Mouse (Mus musculus) small intestine, adult 2 months (tissue): ENCODE measurements around the gene Gm10160. TPM values are rescaled to one million over a fixed set of nuclear protein-coding genes. Genes with fewer than 3 reads are reported as not detected.

Source experiments
- H3K27ac ChIP-seq: fragments of 200-500 bp; 2 replicates; pipeline ENCODE4 v1.5.1; 2012; ENCODE audit warnings: low read depth, low read length, control low read depth, inconsistent platforms; ENCODE audit not compliant: insufficient read depth
- H3K27me3 ChIP-seq: fragments of 200-500 bp; 2 replicates; pipeline ENCODE4 v1.6.1; 2012; ENCODE audit warnings: mild to moderate bottlenecking, moderate library complexity, low read length, inconsistent platforms; ENCODE audit not compliant: control insufficient read depth, insufficient read depth
- H3K36me3 ChIP-seq: fragments of 200-500 bp; 2 replicates; pipeline ENCODE4 v1.6.1; 2012; ENCODE audit warnings: mild to moderate bottlenecking, low read length, control low read depth, inconsistent platforms; ENCODE audit not compliant: control insufficient read depth, insufficient read depth
- H3K4me1 ChIP-seq: fragments of 200-500 bp; 2 replicates; pipeline ENCODE4 v1.6.1; 2012; ENCODE audit warnings: low read length, inconsistent platforms, mixed read lengths; ENCODE audit not compliant: control insufficient read depth, insufficient read depth, insufficient read length
- H3K4me3 ChIP-seq: fragments of 200-500 bp; 2 replicates; pipeline ENCODE4 v1.5.1; 2012; ENCODE audit warnings: low read depth, mild to moderate bottlenecking, control low read depth, inconsistent platforms, low read length, moderate library complexity
- CTCF ChIP-seq: fragments of 200-500 bp; IDR thresholded peaks from 2 replicates; pipeline ENCODE4 v1.5.1; 2012; ENCODE audit warnings: low read depth, mild to moderate bottlenecking, control low read depth, inconsistent platforms, low read length, moderate library complexity, mixed read lengths; ENCODE audit not compliant: insufficient replicate concordance, insufficient read length; ENCODE audit errors: extremely low read depth
- POLR2A ChIP-seq: fragments of 200-500 bp; IDR thresholded peaks from 2 replicates; pipeline ENCODE4 v1.6.1; 2012; ENCODE audit warnings: low read depth, mild to moderate bottlenecking, control low read depth, inconsistent platforms, low read length, moderate library complexity
- WGBS: fragments of 180-500 bp; shearing (Covaris S2); methylation state at CpG from one replicate; pipeline ENCODE4 v1.1.7; 2018; 5-methylcytosine and 5-hydroxymethylcytosine counted together
- polyA plus RNA-seq: library from polyadenylated mRNA; depleted of rRNA; stranded (reverse); fragments of >200 nt; gene quantifications from 2 replicates; pipeline ENCODE4 v1.2.3, GENCODE M21; 2012

Gene Gm10160
- polyA plus RNA-seq, 1 experiment: not detected

GRCm38 (mm10) chr7:81847010-81847409 is 8.6 kb downstream of the Gm10160 start:
- no peaks in the 10 kb centered on the region for H3K36me3 ChIP-seq
- no peaks in the 10 kb centered on the region for H3K27me3 ChIP-seq
- H3K4me1 ChIP-seq: no peaks in the 10 kb centered on the region
- no peak for TF ChIP-seq POLR2A
- no peak for TF ChIP-seq CTCF
- H3K4me3 ChIP-seq: no peak overlapping the region
- WGBS: 49% methylated on average over 8 of the region's 8 CpGs
- H3K27ac ChIP-seq: no peak overlapping the region

- Histone ChIP-seq H3K4me1 (no peaks in the 10 kb centered on the region), H3K4me3 (no peak overlapping the region), H3K36me3 (no peaks in the 10 kb centered on the region), H3K27ac (no peak overlapping the region), H3K27me3 (no peaks in the 10 kb centered on the region)
- TF ChIP-seq POLR2A (no peak), CTCF (no peak)
- 37% methylated on average over 8 of the region's 8 CpGs for WGBS
Measured at GRCm38 (mm10) chr7:81846008-81846407, 9.6 kb downstream of the Gm10160 start.

GRCm38 (mm10) chr7:81845313-81845712 is 10.3 kb downstream of the Gm10160 start:
- no peak overlapping the region for H3K4me3 ChIP-seq
- no peak for TF ChIP-seq CTCF
- WGBS: 85% methylated on average over 3 of the region's 3 CpGs
- H3K36me3 ChIP-seq: no peaks in the 10 kb centered on the region
- no peak overlapping the region for H3K27ac ChIP-seq
- H3K27me3 ChIP-seq: no peaks in the 10 kb centered on the region
- no peaks in the 10 kb centered on the region for H3K4me1 ChIP-seq

- 90% methylated on average over 11 of the region's 11 CpGs for WGBS
- no peak overlapping the region for H3K27ac ChIP-seq
- H3K27me3 ChIP-seq: no peaks in the 10 kb centered on the region
- no peaks in the 10 kb centered on the region for H3K4me1 ChIP-seq
- no peaks in the 10 kb centered on the region for H3K36me3 ChIP-seq
- no peak for TF ChIP-seq POLR2A
- TF ChIP-seq CTCF: no peak
- no peak overlapping the region for H3K4me3 ChIP-seq
Measured at GRCm38 (mm10) chr7:81844801-81845200, 10.8 kb downstream of the Gm10160 start.

- H3K36me3 ChIP-seq: no peaks in the 10 kb centered on the region
- 88% methylated on average over 8 of the region's 8 CpGs for WGBS
- H3K27ac ChIP-seq: no peak overlapping the region
- TF ChIP-seq POLR2A: no peak
- no peak for TF ChIP-seq CTCF
- no peak overlapping the region for H3K4me3 ChIP-seq
- H3K27me3 ChIP-seq: no peaks in the 10 kb centered on the region
- H3K4me1 ChIP-seq: no peaks in the 10 kb centered on the region
Measured at GRCm38 (mm10) chr7:81843903-81844302, 11.7 kb downstream of the Gm10160 start.

GRCm38 (mm10) chr7:81842998-81843397 is 12.6 kb downstream of the Gm10160 start:
- WGBS: 71% methylated on average over 1 of the region's 1 CpGs
- no peaks in the 10 kb centered on the region for H3K27me3 ChIP-seq
- TF ChIP-seq CTCF (no peak), POLR2A (no peak)

GRCm38 (mm10) chr7:81842141-81842540 is 13.5 kb downstream of the Gm10160 start:
- Histone ChIP-seq H3K27me3 (no peaks in the 10 kb centered on the region), H3K27ac (no peak overlapping the region), H3K4me1 (no peaks in the 10 kb centered on the region), H3K4me3 (no peak overlapping the region), H3K36me3 (no peaks in the 10 kb centered on the region)
- 91% methylated on average over 7 of the region's 7 CpGs for WGBS
- TF ChIP-seq CTCF (no peak), POLR2A (no peak)

More at GRCm38 (mm10) chr7:81842998-81843397, 12.6 kb downstream of the Gm10160 start:
- Histone ChIP-seq H3K4me1 (no peaks in the 10 kb centered on the region), H3K27ac (no peak overlapping the region), H3K36me3 (no peaks in the 10 kb centered on the region), H3K4me3 (no peak overlapping the region)

- 83% methylated on average over 6 of the region's 6 CpGs for WGBS
- Histone ChIP-seq H3K4me3 (no peak overlapping the region), H3K27me3 (no peaks in the 10 kb centered on the region), H3K27ac (no peak overlapping the region), H3K36me3 (no peaks in the 10 kb centered on the region), H3K4me1 (no peaks in the 10 kb centered on the region)
- TF ChIP-seq POLR2A (no peak), CTCF (no peak)
Measured at GRCm38 (mm10) chr7:81841439-81841838, 14.2 kb downstream of the Gm10160 start.
